Mouse (Mus musculus) right cerebral cortex, adult 18-20 months (tissue): Measurements from ENCODE around the gene Sfi1.
"Not testable (repeated sequence)": the region's sequence is repeated elsewhere in the genome, so short reads cannot be mapped to it uniquely, and the experiment has no call there.

ENCODE experiments used
- DNase-seq: peaks from one replicate; pipeline ENCODE4 v3.0.0; 2022; ENCODE audit warnings: mixed read lengths

Sfi1 gene

GRCm38 (mm10) chr11:3193363-3193762 is at the start of gene Sfi1:
TSS of gene Sfi1 (minus strand) at chr11:3193463.
- no peak for DNase-seq

- DNase-seq: no peak
Observed at GRCm38 (mm10) chr11:3242395-3242794, 49.1 kb upstream of the Sfi1 start.

- no peak for DNase-seq
Observed at GRCm38 (mm10) chr11:3235277-3235676, 42.0 kb upstream of the Sfi1 start.

- DNase-seq: no peak
Observed at GRCm38 (mm10) chr11:3233704-3234103, 40.4 kb upstream of the Sfi1 start.

GRCm38 (mm10) chr11:3232248-3232647 is 39.0 kb upstream of the Sfi1 start:
- no peak for DNase-seq

- no peak for DNase-seq
Observed at GRCm38 (mm10) chr11:3227113-3227512, 33.9 kb upstream of the Sfi1 start.

GRCm38 (mm10) chr11:3223105-3223504 is 29.8 kb upstream of the Sfi1 start:
- no peak for DNase-seq

GRCm38 (mm10) chr11:3212526-3212925 is 19.3 kb upstream of the Sfi1 start:
- no peak for DNase-seq

- DNase-seq: no peak
Observed at GRCm38 (mm10) chr11:3206783-3207182, 13.5 kb upstream of the Sfi1 start.

GRCm38 (mm10) chr11:3205207-3205606 is 11.9 kb upstream of the Sfi1 start:
- DNase-seq: no peak

- no peak for DNase-seq
Observed at GRCm38 (mm10) chr11:3203771-3204170, 10.5 kb upstream of the Sfi1 start.

GRCm38 (mm10) chr11:3202781-3203441 is 9.6 kb upstream of the Sfi1 start:
- DNase-seq: peak; percentile 23

- DNase-seq: peak; percentile 91
Observed at GRCm38 (mm10) chr11:3202231-3202701, 9.0 kb upstream of the Sfi1 start, which contains the start of gene Eif4enif1. TSS of gene Eif4enif1 (plus strand) at chr11:3202392.

- no peak for DNase-seq
Observed at GRCm38 (mm10) chr11:3201326-3202230, 8.3 kb upstream of the Sfi1 start.

- DNase-seq: not testable (repeated sequence)
Observed at GRCm38 (mm10) chr11:3200636-3201035, 7.4 kb upstream of the Sfi1 start.

GRCm38 (mm10) chr11:3182707-3183106 is 10.6 kb downstream of the Sfi1 start:
- DNase-seq: not testable (repeated sequence)

- DNase-seq: not testable (repeated sequence)
Observed at GRCm38 (mm10) chr11:3181971-3182370, 11.3 kb downstream of the Sfi1 start.

GRCm38 (mm10) chr11:3181250-3181649 is 12.0 kb downstream of the Sfi1 start:
- peak; percentile 38 for DNase-seq

- not testable (repeated sequence) for DNase-seq
Observed at GRCm38 (mm10) chr11:3180510-3181160, 12.6 kb downstream of the Sfi1 start.

GRCm38 (mm10) chr11:3179726-3180092 is 13.6 kb downstream of the Sfi1 start:
- not testable (repeated sequence) for DNase-seq

- DNase-seq: not testable (repeated sequence)
Observed at GRCm38 (mm10) chr11:3178968-3179725, 14.1 kb downstream of the Sfi1 start.
